Mouse (Mus musculus) regulatory T cell (primary cell): Measurements from ENCODE around the gene Palld.

Experiments used
- in situ Hi-C: fragments of 300-600 bp; cut with MboI, MseI; formaldehyde crosslinking; loops from one replicate; pipeline ENCODE4 v1.15.1; 2025; ENCODE audit warnings: high pct_unique_total_duplicates

The Palld gene

DNA sequence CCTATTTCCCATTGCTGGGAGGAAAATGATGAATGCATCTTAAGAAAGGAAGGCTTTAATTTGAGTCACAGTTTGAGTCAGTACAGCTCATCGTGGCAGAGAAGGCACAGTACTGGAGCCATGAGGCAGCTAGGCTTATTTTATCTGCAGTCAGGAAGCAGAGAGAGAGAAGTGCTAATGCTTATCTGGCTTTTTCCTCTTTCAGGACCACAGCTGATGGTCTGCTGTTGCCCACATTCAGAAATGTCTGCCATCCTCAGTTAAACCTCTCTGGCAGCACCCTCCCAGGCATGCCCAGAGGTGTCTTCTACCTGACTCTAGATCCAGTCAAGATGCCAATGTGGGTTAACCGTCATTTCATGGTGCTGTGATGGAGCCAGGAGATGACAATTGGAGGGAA is 438.1 kb downstream of the Palld start:
- in situ Hi-C loops: no loop called here

GRCm38 (mm10) chr8:61462221-61462620 is 440.3 kb downstream of the Palld start:
- in situ Hi-C loops: no loop called here
